Mouse (Mus musculus) midbrain, postnatal 0 days (tissue): Measurements from ENCODE around the gene Hsd11b2. TPM values are rescaled to one million over a fixed set of nuclear protein-coding genes. Genes with fewer than 3 reads are reported as not detected.

ENCODE experiments used
- ATAC-seq: fragments of 200-750 bp; cut with Nextera tagmentation; 2 replicates; pipeline ENCODE4 v1.8.0; 2017; ENCODE audit warnings: moderate number of reproducible peaks, mild to moderate bottlenecking, moderate TSS enrichment, moderate library complexity; ENCODE audit not compliant: low FRiP score
- DNase-seq: peaks from one replicate; pipeline ENCODE4 v3.0.0-alpha.2; 2015; ENCODE audit warnings: low spot score
- H3K27ac ChIP-seq: fragments of 300-500 bp; sonication (generic); 2 replicates; pipeline ENCODE4 v1.5.1; 2014; ENCODE audit warnings: low read depth, mild to moderate bottlenecking, low read length, mixed read lengths
- H3K27me3 ChIP-seq: fragments of 300-500 bp; sonication (generic); 2 replicates; pipeline ENCODE4 v1.6.1; 2014; ENCODE audit warnings: low read length, control low read depth, mixed read lengths; ENCODE audit not compliant: insufficient read depth
- H3K36me3 ChIP-seq: fragments of 300-500 bp; sonication (generic); 2 replicates; pipeline ENCODE4 v1.6.1; 2014; ENCODE audit warnings: low read length, control low read depth, mixed read lengths; ENCODE audit not compliant: insufficient read depth
- H3K4me1 ChIP-seq: fragments of 300-500 bp; sonication (generic); 2 replicates; pipeline ENCODE4 v1.6.1; 2014; ENCODE audit warnings: mild to moderate bottlenecking, control low read depth, antibody characterized with exemption, low read length, mixed read lengths; ENCODE audit not compliant: insufficient read depth
- H3K4me2 ChIP-seq: fragments of 300-500 bp; sonication (generic); 2 replicates; pipeline ENCODE4 v1.6.1; 2014; ENCODE audit warnings: low read depth, mild to moderate bottlenecking, low read length, mixed read lengths; ENCODE audit not compliant: poor library complexity, severe bottlenecking
- H3K4me3 ChIP-seq: fragments of 300-500 bp; sonication (generic); 2 replicates; pipeline ENCODE4 v1.5.1; 2014; ENCODE audit warnings: low read depth, mild to moderate bottlenecking, low read length, moderate library complexity
- H3K9ac ChIP-seq: fragments of 300-500 bp; sonication (generic); replicated peaks from 2 replicates; pipeline ENCODE4 v1.6.1; 2014; ENCODE audit warnings: mild to moderate bottlenecking, low read length, moderate library complexity, mixed read lengths; ENCODE audit not compliant: poor library complexity, severe bottlenecking
- H3K9me3 ChIP-seq: fragments of 300-500 bp; sonication (generic); 2 replicates; pipeline ENCODE4 v1.6.1; 2016; ENCODE audit warnings: low read length, control low read depth
- CTCF ChIP-seq: IDR thresholded peaks from 2 replicates; pipeline ENCODE4 v1.5.1; 2016; ENCODE audit warnings: antibody characterized with exemption, mild to moderate bottlenecking
- WGBS: fragments of 180-500 bp; shearing (Covaris S2); extraction: QIAGEN DNeasy Blood & Tissue Kit; methylation state at CpG from one replicate; pipeline ENCODE4 v1.1.7; 2014; 5-methylcytosine and 5-hydroxymethylcytosine counted together
- polyA plus RNA-seq: library from polyadenylated mRNA; unstranded; fragments of >200 nt; fragmentation: Nextera tagmentation; extraction: Ambion mirVana; gene quantifications from 2 replicates; pipeline ENCODE4 v1.2.1, GENCODE M21; 2015
- total RNA-seq: library from RNA; depleted of rRNA; stranded (reverse); fragments of >200 nt; gene quantifications from 2 replicates; pipeline ENCODE4 v1.2.3, GENCODE M21; 2014

Gene Hsd11b2
- total and polyA plus RNA-seq, 2 experiments from 2014 or later, result 0.88 to 1.9 TPM

DNA sequence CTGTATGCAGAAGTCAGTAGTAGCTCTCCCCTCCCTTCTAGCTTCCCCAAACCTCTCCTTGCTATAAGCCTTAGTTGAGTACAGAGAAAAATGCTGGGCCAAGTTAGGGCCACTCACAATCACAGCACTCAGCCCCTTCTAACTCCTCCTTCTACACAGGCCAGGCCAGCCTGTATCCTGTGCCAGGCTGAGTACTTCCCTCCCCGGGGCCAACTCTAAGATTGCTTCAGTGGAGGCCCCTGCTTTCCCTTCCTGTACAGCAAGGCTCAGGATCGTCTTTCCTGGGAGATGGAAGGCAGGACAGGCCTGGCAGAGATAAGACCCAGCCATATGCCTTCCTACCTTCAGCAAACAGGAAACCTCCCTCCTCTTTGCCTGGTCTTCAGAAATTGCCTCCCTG is 14.9 kb downstream of the Hsd11b2 start:
- Histone ChIP-seq H3K27me3 (no peaks in the 10 kb centered on the region), H3K4me2 (no peak overlapping the region), H3K9me3 (no peaks in the 10 kb centered on the region), H3K4me3 (no peak overlapping the region), H3K4me1 (no peaks in the 10 kb centered on the region), H3K9ac (no peak overlapping the region), H3K27ac (no peak overlapping the region; the same call in 1 of the 2 replicates), H3K36me3 (peaks cover 47% of the 10 kb centered on the region)
- no peak for TF ChIP-seq CTCF
- DNase-seq, result no peak
- no peak for ATAC-seq
- WGBS, result 34% methylated on average over 2 of the region's 2 CpGs

DNA sequence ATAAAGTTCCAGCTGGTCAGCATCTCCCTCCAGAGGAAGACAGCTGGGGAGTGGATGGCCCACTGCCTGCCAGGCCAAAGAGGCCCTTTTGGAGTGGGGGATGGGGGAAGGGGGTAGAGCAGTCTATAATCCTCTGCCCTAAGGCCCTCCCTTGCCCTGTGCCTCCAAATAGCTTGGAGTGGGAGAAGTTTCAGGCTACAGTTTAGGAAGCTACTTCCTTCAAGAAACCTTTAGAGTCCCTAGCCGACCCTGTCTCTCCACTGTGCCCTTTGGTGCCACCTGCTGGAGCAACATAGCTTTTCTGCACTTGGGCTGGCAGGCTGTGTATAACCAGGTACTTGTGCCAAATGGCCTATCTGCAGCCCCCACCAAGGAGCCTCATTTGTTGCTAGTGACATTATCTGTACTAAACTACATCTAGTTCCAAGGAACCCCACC is 15.4 kb downstream of the Hsd11b2 start:
- H3K27ac ChIP-seq, result no peak overlapping the region
- TF ChIP-seq CTCF, result peak; percentile 84
- DNase-seq, result peak; percentile 78

GRCm38 (mm10) chr8:105536546-105536945 is 18.0 kb downstream of the Hsd11b2 start:
- no peak overlapping the region for H3K4me3 ChIP-seq
- H3K4me2 ChIP-seq, result no peak overlapping the region
- H3K4me1 ChIP-seq, result no peaks in the 10 kb centered on the region
- no peak for TF ChIP-seq CTCF
- H3K27ac ChIP-seq, result no peak overlapping the region
- 93% methylated on average over 3 of the region's 3 CpGs for WGBS
- no peaks in the 10 kb centered on the region for H3K27me3 ChIP-seq
- H3K36me3 ChIP-seq, result peaks cover 43% of the 10 kb centered on the region
- no peaks in the 10 kb centered on the region for H3K9me3 ChIP-seq
- DNase-seq (no peak), ATAC-seq (no peak)
- no peak overlapping the region for H3K9ac ChIP-seq

More for the DNA sequence above, 15.4 kb downstream of the Hsd11b2 start:
- Histone ChIP-seq H3K36me3 (peaks cover 47% of the 10 kb centered on the region), H3K9ac (no peak overlapping the region), H3K27me3 (no peaks in the 10 kb centered on the region), H3K9me3 (no peaks in the 10 kb centered on the region), H3K4me3 (no peak overlapping the region), H3K4me1 (no peaks in the 10 kb centered on the region), H3K4me2 (no peak overlapping the region)
- ATAC-seq, result no peak
- 0% methylated on average over 1 of the region's 1 CpGs for WGBS

- no peak for TF ChIP-seq CTCF
- H3K9ac ChIP-seq, result no peak overlapping the region
- no peaks in the 10 kb centered on the region for H3K27me3 ChIP-seq
- no peak overlapping the region for H3K27ac ChIP-seq
- no peaks in the 10 kb centered on the region for H3K9me3 ChIP-seq
- H3K4me2 ChIP-seq, result no peak overlapping the region
- H3K4me1 ChIP-seq, result no peaks in the 10 kb centered on the region
- ATAC-seq, result no peak
- DNase-seq, result no peak
- peaks cover 46% of the 10 kb centered on the region for H3K36me3 ChIP-seq
- 89% methylated on average over 6 of the region's 6 CpGs for WGBS
- H3K4me3 ChIP-seq, result no peak overlapping the region
Measured at GRCm38 (mm10) chr8:105537011-105537677, 18.6 kb downstream of the Hsd11b2 start.

- ATAC-seq (no peak), DNase-seq (no peak)
- Histone ChIP-seq H3K9me3 (no peaks in the 10 kb centered on the region), H3K27me3 (no peaks in the 10 kb centered on the region), H3K36me3 (peaks cover 46% of the 10 kb centered on the region), H3K4me3 (no peak overlapping the region), H3K4me1 (no peaks in the 10 kb centered on the region; the same call in 1 of the 2 replicates), H3K9ac (no peak overlapping the region), H3K4me2 (no peak overlapping the region), H3K27ac (no peak overlapping the region)
- 90% methylated on average over 4 of the region's 4 CpGs for WGBS
- no peak for TF ChIP-seq CTCF
Measured at GRCm38 (mm10) chr8:105538940-105539339, 20.4 kb downstream of the Hsd11b2 start.

DNA sequence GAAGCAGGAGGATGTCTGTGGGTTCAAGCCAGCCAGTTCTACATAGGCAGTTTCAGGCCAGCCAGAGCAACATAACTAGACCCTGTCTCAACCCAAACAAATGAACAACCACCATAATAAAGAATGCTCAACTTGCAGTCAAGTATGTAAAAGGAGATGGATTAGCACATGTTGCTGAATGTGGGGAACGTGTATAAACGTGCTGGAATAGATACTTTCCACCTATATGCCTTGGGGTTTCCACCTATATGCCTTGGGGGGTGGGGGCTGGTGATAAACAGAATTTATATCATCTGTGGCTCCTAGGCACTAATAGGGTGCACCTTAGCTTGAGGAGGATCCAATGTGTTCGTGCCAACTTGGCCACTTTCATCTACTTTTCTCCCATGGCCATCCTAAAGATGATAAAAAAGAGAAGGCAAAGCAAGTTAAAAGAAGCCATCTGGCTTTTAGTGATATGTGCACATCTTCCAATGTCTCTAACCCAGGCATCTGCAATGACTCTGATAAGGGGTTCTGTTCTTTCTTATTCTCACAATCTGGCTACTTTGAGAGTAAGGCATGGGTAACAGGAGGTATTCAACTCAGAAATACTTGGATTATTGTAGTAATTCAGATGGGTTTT is 23.6 kb downstream of the Hsd11b2 start:
- Histone ChIP-seq H3K36me3 (peaks cover 30% of the 10 kb centered on the region), H3K9me3 (no peaks in the 10 kb centered on the region), H3K27me3 (no peaks in the 10 kb centered on the region), H3K9ac (no peak overlapping the region), H3K27ac (no peak overlapping the region), H3K4me3 (no peak overlapping the region), H3K4me2 (no peak overlapping the region), H3K4me1 (no peaks in the 10 kb centered on the region; the same call in 1 of the 2 replicates)
- no peak for TF ChIP-seq CTCF
- 87% methylated on average over 3 of the region's 3 CpGs for WGBS
- ATAC-seq (no peak), DNase-seq (no peak)
